Mouse (Mus musculus) CH12.LX (cell line): ENCODE data around the gene Thy1. TPM values are rescaled to one million over a fixed set of nuclear protein-coding genes. Genes with fewer than 3 reads are reported as not detected.

Source experiments
- DNase-seq: peaks from one replicate; pipeline ENCODE4 v3.0.0-alpha.2; 2013; ENCODE audit errors: extremely low read depth
- H3K27ac ChIP-seq: 2 replicates; pipeline ENCODE4 v1.5.1; 2012; ENCODE audit warnings: low read depth, mild to moderate bottlenecking, control low read depth, moderate library complexity; ENCODE audit not compliant: insufficient read depth
- H3K27me3 ChIP-seq: replicated peaks from 2 replicates; pipeline ENCODE3; 2012; ENCODE audit warnings: inconsistent platforms
- H3K36me3 ChIP-seq, 2 experiments: replicated peaks in 1 of 2; 2 replicates each; pipeline versions ENCODE3 to v1.6.1; 2012; ENCODE audit warnings: inconsistent platforms in 1 of 2, low read length in 1 of 2, mild to moderate bottlenecking in 1 of 2, mixed read lengths in 1 of 2, moderate library complexity in 1 of 2; ENCODE audit not compliant: control insufficient read depth in 1 of 2, insufficient read depth in 1 of 2
- H3K4me1 ChIP-seq, 2 experiments: 2 replicates each; pipeline ENCODE4 v1.6.1; 2012; ENCODE audit warnings: inconsistent platforms in 1 of 2, moderate library complexity in 1 of 2; ENCODE audit not compliant: insufficient read depth in 2 of 2, control insufficient read depth in 1 of 2
- H3K4me2 ChIP-seq: 2 replicates; pipeline ENCODE4 v1.6.1; 2012; ENCODE audit warnings: low read depth, mild to moderate bottlenecking, control low read depth; ENCODE audit not compliant: poor library complexity, insufficient read depth, severe bottlenecking
- H3K4me3 ChIP-seq, 3 experiments: fragments of 150-350 bp in 1 of 3; sonication (generic) in 1 of 3; replicated peaks in 1 of 3; 2 replicates each; pipeline versions ENCODE3 to v1.5.1; 2011 to 2012; ENCODE audit warnings: low read depth in 2 of 3, low read length in 2 of 3, mild to moderate bottlenecking in 2 of 3, moderate library complexity in 2 of 3, control low read depth in 1 of 3, improper control_type of control experiment in 1 of 3, inconsistent platforms in 1 of 3, mixed read lengths in 1 of 3; ENCODE audit not compliant: poor library complexity in 1 of 3
- H3K79me2 ChIP-seq: replicated peaks from 2 replicates; pipeline ENCODE4 v1.6.1; 2012; ENCODE audit warnings: mild to moderate bottlenecking, moderate library complexity; ENCODE audit not compliant: control insufficient read depth, poor library complexity, insufficient read depth, severe bottlenecking; ENCODE audit errors: extremely low read depth
- H3K9ac ChIP-seq: 2 replicates; pipeline ENCODE4 v1.6.1; 2012; ENCODE audit warnings: low read depth, mild to moderate bottlenecking, control low read depth, moderate library complexity; ENCODE audit not compliant: insufficient read depth
- H3K9me3 ChIP-seq: replicated peaks from 2 replicates; pipeline ENCODE3; 2012; ENCODE audit warnings: low read length, inconsistent platforms, mixed read lengths
- BHLHE40 ChIP-seq: IDR thresholded peaks from 2 replicates; pipeline ENCODE4 v1.6.1; 2011; ENCODE audit warnings: mild to moderate bottlenecking, low read depth, low read length, improper control_type of control experiment
- CTCF ChIP-seq, 2 experiments: IDR thresholded peaks in 1 of 2; conservative IDR thresholded peaks in 1 of 2; 2 replicates each; pipeline ENCODE4 v1.5.1; 2011 to 2012; ENCODE audit warnings: low read depth in 2 of 2, low read length in 2 of 2, improper control_type of control experiment in 1 of 2, inconsistent platforms in 1 of 2, mild to moderate bottlenecking in 1 of 2, moderate library complexity in 1 of 2
- E2F4 ChIP-seq: IDR thresholded peaks from 2 replicates; pipeline ENCODE4 v1.6.1; 2011; ENCODE audit warnings: low read depth, low read length, improper control_type of control experiment; ENCODE audit not compliant: insufficient replicate concordance
- ELF1 ChIP-seq: IDR thresholded peaks from 2 replicates; pipeline ENCODE4 v1.6.1; 2014; ENCODE audit warnings: low read depth, mild to moderate bottlenecking, inconsistent platforms, low read length, improper control_type of control experiment
- EP300 ChIP-seq: IDR thresholded peaks from 2 replicates; pipeline ENCODE4 v1.6.1; 2011; ENCODE audit warnings: low read length, improper control_type of control experiment
- ETS1 ChIP-seq: conservative IDR thresholded peaks from 2 replicates; pipeline ENCODE4 v1.6.1; 2012; ENCODE audit warnings: low read depth, mild to moderate bottlenecking, inconsistent platforms, low read length, improper control_type of control experiment, moderate library complexity
- GABPA ChIP-seq: IDR thresholded peaks from 2 replicates; pipeline ENCODE4 v1.6.1; 2012; ENCODE audit warnings: low read depth, low read length, improper control_type of control experiment, inconsistent platforms; ENCODE audit not compliant: insufficient replicate concordance
- IRF4 ChIP-seq: IDR thresholded peaks from 2 replicates; pipeline ENCODE4 v1.6.1; 2014; ENCODE audit warnings: low read depth, mild to moderate bottlenecking, inconsistent platforms, low read length, improper control_type of control experiment
- JUN ChIP-seq: IDR thresholded peaks from 2 replicates; pipeline ENCODE4 v1.6.1; 2011; ENCODE audit warnings: low read depth, mild to moderate bottlenecking, low read length, improper control_type of control experiment, moderate library complexity; ENCODE audit not compliant: insufficient read depth
- JUND ChIP-seq: conservative IDR thresholded peaks from 2 replicates; pipeline ENCODE4 v1.6.1; 2011; ENCODE audit warnings: low read depth, low read length, improper control_type of control experiment
- MAFK ChIP-seq: IDR thresholded peaks from 2 replicates; pipeline ENCODE4 v1.6.1; 2011; ENCODE audit warnings: low read length, improper control_type of control experiment; ENCODE audit not compliant: insufficient replicate concordance
- MYC ChIP-seq: IDR thresholded peaks from 2 replicates; pipeline ENCODE4 v1.6.1; 2011; ENCODE audit warnings: low read depth, mild to moderate bottlenecking, improper control_type of control experiment, low read length
- NELFE ChIP-seq: IDR thresholded peaks from 2 replicates; pipeline ENCODE4 v1.6.1; 2011; ENCODE audit warnings: low read depth, low read length, improper control_type of control experiment
- NRF1 ChIP-seq: IDR thresholded peaks from 2 replicates; pipeline ENCODE4 v1.6.1; 2014; ENCODE audit warnings: low read depth, mild to moderate bottlenecking, inconsistent platforms, low read length, improper control_type of control experiment, moderate library complexity
- POLR2AphosphoS2 ChIP-seq: IDR thresholded peaks from 2 replicates; pipeline ENCODE4 v1.6.1; 2011; ENCODE audit warnings: low read depth, low read length, improper control_type of control experiment
- RAD21 ChIP-seq: IDR thresholded peaks from 2 replicates; pipeline ENCODE4 v1.6.1; 2011; ENCODE audit warnings: low read depth, mild to moderate bottlenecking, low read length, improper control_type of control experiment, moderate library complexity
- RCOR1 ChIP-seq: conservative IDR thresholded peaks from 2 replicates; pipeline ENCODE4 v1.6.1; 2012; ENCODE audit warnings: low read depth, mild to moderate bottlenecking, inconsistent platforms, low read length, improper control_type of control experiment
- SIN3A ChIP-seq: IDR thresholded peaks from 2 replicates; pipeline ENCODE4 v1.6.1; 2012; ENCODE audit warnings: low read length, improper control_type of control experiment, inconsistent platforms
- SMC3 ChIP-seq: IDR thresholded peaks from 2 replicates; pipeline ENCODE4 v1.6.1; 2011; ENCODE audit warnings: low read depth, low read length, improper control_type of control experiment
- TCF12 ChIP-seq: IDR thresholded peaks from 2 replicates; pipeline ENCODE4 v1.6.1; 2014; ENCODE audit warnings: low read depth, mild to moderate bottlenecking, inconsistent platforms, low read length, improper control_type of control experiment
- USF2 ChIP-seq: conservative IDR thresholded peaks from 2 replicates; pipeline ENCODE4 v1.6.1; 2011; ENCODE audit warnings: low read depth, low read length, improper control_type of control experiment
- ZC3H11A ChIP-seq: IDR thresholded peaks from 2 replicates; pipeline ENCODE4 v1.6.1; 2012; ENCODE audit warnings: low read depth, mild to moderate bottlenecking, inconsistent platforms, low read length, improper control_type of control experiment
- ZKSCAN1 ChIP-seq: IDR thresholded peaks from 2 replicates; pipeline ENCODE4 v1.6.1; 2012; ENCODE audit warnings: low read depth, inconsistent platforms, low read length, improper control_type of control experiment, borderline replicate concordance
- dilution Hi-C: fragments of 300-500 bp; cut with MboI; formaldehyde crosslinking; loops from 2 replicates; pipeline ENCODE4 v1.14.3; 2020; ENCODE audit warnings: low sequenced_read_pairs; ENCODE audit not compliant: extremely low pct_unique_long_range_greater_than_20kb, extremely low pct_ligation_motif_present
- in situ Hi-C: fragments of 300-500 bp; cut with MboI; formaldehyde crosslinking; loops from 3 replicates; pipeline ENCODE4 v1.14.3; 2019; ENCODE audit warnings: low sequenced_read_pairs, low pct_ligation_motif_present, low pct_unique_long_range_greater_than_20kb, mixed read lengths
- polyA plus RNA-seq: library from polyadenylated mRNA; unstranded; fragments of >175 nt; gene quantifications from 2 replicates; pipeline ENCODE4 v1.2.1, GENCODE M21; 2012; ENCODE audit warnings: low read depth; ENCODE audit not compliant: insufficient read length
- total RNA-seq, 2 experiments: library from RNA; depleted of rRNA; stranded (reverse); fragments of 300-350 nt in 1 of 2; fragments of >200 nt in 1 of 2; gene quantifications; 2 replicates each; pipeline ENCODE4 v1.2.3; 2012 to 2014

Thy1 gene
- total and polyA plus RNA-seq, 3 experiments, result not detected

DNA sequence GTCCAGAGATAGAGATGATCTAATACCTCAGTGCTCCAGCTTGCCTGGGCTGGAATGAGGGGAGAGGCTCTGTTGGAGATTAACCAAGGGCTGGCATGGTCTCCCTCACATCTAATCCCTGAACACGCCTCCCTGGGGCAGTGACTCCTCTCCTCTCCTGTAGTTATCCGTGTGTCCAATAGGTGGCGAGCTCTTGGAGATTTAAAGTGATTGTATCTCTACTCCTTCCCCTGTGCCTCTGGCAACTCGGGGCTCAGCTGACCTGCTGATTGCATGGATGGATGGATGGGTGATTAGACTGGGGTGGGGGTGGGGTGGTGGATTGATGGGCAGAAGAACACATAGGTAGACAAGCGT is 33.6 kb downstream of the Thy1 start:
- H3K27ac ChIP-seq, result no peak overlapping the region
- peaks cover 59% of the 10 kb centered on the region for H3K27me3 ChIP-seq
- H3K79me2 ChIP-seq, result no peaks in the 10 kb centered on the region
- peaks cover 4 to 16% of the 10 kb centered on the region in 2 experiments for H3K4me1 ChIP-seq
- H3K4me2 ChIP-seq, result no peak overlapping the region
- no peak overlapping the region for H3K4me3 ChIP-seq
- dilution Hi-C loops, result no loop called here
- H3K36me3 ChIP-seq, result no peaks in the 10 kb centered on the region
- H3K9me3 ChIP-seq, result no peaks in the 10 kb centered on the region
- TF ChIP-seq ZKSCAN1 (no peak), GABPA (no peak), IRF4 (no peak), SIN3A (no peak), EP300 (no peak), ZC3H11A (no peak), MYC (no peak), RAD21 (peak; percentile 41), E2F4 (no peak), SMC3 (peak; percentile 61), MAFK (no peak), JUND (no peak), POLR2AphosphoS2 (no peak), JUN (no peak), ETS1 (no peak), TCF12 (no peak), BHLHE40 (no peak), CTCF (conservative IDR thresholded peaks at IDR 0.05 in 1 of 2, IDR thresholded peaks at IDR 0.05 in 1 of 2; ENCODE audit: low read depth in 2 of 2, low read length in 2 of 2) (peak; percentile 33 to 72; a peak in 3 of 4 replicates), ELF1 (no peak), NRF1 (no peak), USF2 (no peak), NELFE (no peak), RCOR1 (no peak)
- no peak overlapping the region for H3K9ac ChIP-seq
- peak; percentile 78 for DNase-seq
- in situ Hi-C loops, result no loop called here
